Mouse (Mus musculus): ENCODE results near the gene Eddm3b. TPM values are rescaled to one million over a fixed set of nuclear protein-coding genes. Genes with fewer than 3 reads are reported as not detected.
A peak's percentile ranks its signal among the peaks of the same experiment; 100 is the strongest.

Gene Eddm3b
- polyA plus RNA-seq, 1 experiment from 2014 or later = 2.0 TPM

DNA sequence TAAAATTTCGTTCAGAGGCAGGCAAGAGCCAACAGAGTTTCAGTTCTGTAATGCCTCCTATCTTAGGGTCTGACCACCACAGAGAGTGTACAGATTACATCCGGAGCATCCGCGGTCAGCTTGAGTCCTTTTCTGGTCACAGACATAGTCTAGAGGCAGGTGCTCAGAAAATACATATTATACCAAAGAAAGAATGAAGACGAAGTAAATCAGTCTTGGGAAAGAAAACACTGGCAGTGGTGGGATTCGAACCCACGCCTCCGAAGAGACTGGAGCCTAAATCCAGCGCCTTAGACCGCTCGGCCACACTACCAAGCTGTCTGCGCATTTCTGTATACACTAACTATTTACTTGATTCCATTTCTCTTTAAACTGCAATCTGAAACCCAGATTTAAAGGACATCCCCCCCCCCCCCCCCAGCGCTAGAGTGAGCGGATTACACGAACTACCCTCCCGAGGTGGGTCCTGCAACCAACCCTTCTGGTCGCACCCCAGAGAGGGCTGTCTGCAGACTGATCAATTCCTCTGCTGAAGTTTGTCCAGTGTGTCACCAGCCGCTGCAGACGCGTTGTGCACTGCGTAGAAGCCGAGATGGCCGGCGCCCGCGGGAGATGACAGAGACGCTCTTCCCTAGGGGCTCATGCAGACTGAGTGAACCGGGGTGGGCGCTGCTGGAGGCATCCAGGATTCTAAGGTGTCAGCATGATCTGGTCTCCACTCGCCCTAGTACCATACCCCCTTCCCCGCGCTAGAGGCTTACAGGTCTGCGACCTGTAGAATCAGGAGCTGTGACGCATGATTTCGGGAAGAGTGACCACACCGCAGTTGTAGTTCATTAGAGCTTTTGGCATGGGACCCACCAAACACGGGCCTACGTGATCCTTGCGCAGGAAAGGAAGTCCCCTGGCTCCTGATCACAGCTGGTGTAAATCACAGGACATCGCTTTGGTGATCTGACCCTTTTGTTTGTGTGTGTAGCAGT is 31.3 kb upstream of the Eddm3b start:
- no peaks in the 10 kb centered on the region for H3K36me3 ChIP-seq (ENCODE audit: insufficient read depth, low read length)
- TF ChIP-seq CTCF (IDR thresholded peaks at IDR 0.05; ENCODE audit: low read depth) = no peak
- peak overlapping the region; percentile 84 for H3K4me2 ChIP-seq (ENCODE audit: low read length)
- H3K27me3 ChIP-seq (ENCODE audit: insufficient read depth, low read length) = no peaks in the 10 kb centered on the region
- H3K9ac ChIP-seq (ENCODE audit: low read depth, low read length) = peak overlapping the region; percentile 58
- H3K9me3 ChIP-seq (replicated peaks; ENCODE audit: low read length) = no peaks in the 10 kb centered on the region
- 3% methylated on average over 38 of the region's 40 CpGs for WGBS
- H3K27ac ChIP-seq = no peak overlapping the region
- peak; percentile 65 for DNase-seq (ENCODE audit: low spot score)
- H3K4me1 ChIP-seq (replicated peaks; ENCODE audit: insufficient read depth, low read length) = peaks cover 5% of the 10 kb centered on the region; the same call in 1 of the 2 replicates
- ATAC-seq (replicated peaks; ENCODE audit: low FRiP score, low read depth) = peak; percentile 75
- H3K4me3 ChIP-seq (replicated peaks; ENCODE audit: low read depth, low read length) = peak overlapping the region; percentile 54

DNA sequence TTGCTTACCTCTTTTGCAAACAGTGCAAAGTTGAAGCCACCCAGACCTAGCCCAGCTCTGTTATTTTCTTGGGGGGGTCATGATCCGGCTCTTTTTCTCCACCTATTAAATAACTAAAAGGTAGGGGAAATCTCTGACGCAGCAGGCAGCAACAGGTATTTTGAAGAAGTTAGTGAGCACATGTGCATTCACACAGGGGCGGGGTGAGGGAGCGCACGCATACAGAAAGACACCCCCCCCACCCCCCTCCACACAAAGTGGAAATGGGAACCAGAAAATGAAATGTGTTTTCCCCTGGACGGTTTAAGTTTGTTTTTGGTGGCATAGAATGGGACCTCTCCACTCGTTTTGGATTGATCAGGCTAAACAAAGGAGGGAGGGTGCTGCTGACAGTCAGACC is 30.4 kb upstream of the Eddm3b start:
- ATAC-seq (replicated peaks; ENCODE audit: low FRiP score, low read depth) = no peak
- no peak overlapping the region for H3K9ac ChIP-seq (ENCODE audit: low read depth, low read length)
- 0 out of 2 replicates have a peak overlapping the region, but pooled peaks have one; percentile 54 for H3K4me3 ChIP-seq (replicated peaks; ENCODE audit: low read depth, low read length)
- H3K4me2 ChIP-seq (ENCODE audit: low read length) = peak overlapping the region; percentile 84
- 26% methylated on average over 7 of the region's 7 CpGs for WGBS
- no peak for DNase-seq (ENCODE audit: low spot score)
- no peak overlapping the region for H3K27ac ChIP-seq
- no peaks in the 10 kb centered on the region for H3K36me3 ChIP-seq (ENCODE audit: insufficient read depth, low read length)
- no peaks in the 10 kb centered on the region for H3K9me3 ChIP-seq (replicated peaks; ENCODE audit: low read length)
- no peak for TF ChIP-seq CTCF (IDR thresholded peaks at IDR 0.05; ENCODE audit: low read depth)
- peaks cover 5% of the 10 kb centered on the region; the same call in 1 of the 2 replicates for H3K4me1 ChIP-seq (replicated peaks; ENCODE audit: insufficient read depth, low read length)
- no peaks in the 10 kb centered on the region for H3K27me3 ChIP-seq (ENCODE audit: insufficient read depth, low read length)

DNA sequence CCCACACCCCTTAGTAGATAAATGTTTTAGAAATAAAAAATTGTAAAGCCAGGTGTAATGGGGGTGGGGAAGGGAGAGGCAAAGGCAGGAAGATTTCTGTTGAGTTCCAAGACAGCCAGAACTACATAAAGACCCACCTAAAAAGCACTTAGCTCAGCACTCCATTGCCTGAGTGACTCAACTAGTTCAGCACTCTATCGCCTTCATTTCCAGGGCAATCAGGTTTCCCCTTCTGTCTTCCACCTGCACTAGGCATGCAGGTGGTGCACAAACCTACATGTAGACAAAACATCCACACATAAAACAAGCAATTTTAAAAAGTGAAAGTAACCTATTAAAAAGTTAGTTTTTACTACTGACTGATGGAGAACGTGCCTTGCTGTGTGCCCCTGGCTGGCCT is 29.1 kb upstream of the Eddm3b start:
- H3K4me1 ChIP-seq (replicated peaks; ENCODE audit: insufficient read depth, low read length) = peaks cover 5% of the 10 kb centered on the region; the same call in 1 of the 2 replicates
- ATAC-seq (replicated peaks; ENCODE audit: low FRiP score, low read depth) (no peak), DNase-seq (ENCODE audit: low spot score) (no peak)
- 73% methylated on average over 2 of the region's 2 CpGs for WGBS
- no peak overlapping the region for H3K4me3 ChIP-seq (replicated peaks; ENCODE audit: low read depth, low read length)
- no peak overlapping the region for H3K27ac ChIP-seq
- H3K9me3 ChIP-seq (replicated peaks; ENCODE audit: low read length) = no peaks in the 10 kb centered on the region
- H3K4me2 ChIP-seq (ENCODE audit: low read length) = no peak overlapping the region
- TF ChIP-seq CTCF (IDR thresholded peaks at IDR 0.05; ENCODE audit: low read depth) = no peak
- H3K27me3 ChIP-seq (ENCODE audit: insufficient read depth, low read length) = no peaks in the 10 kb centered on the region
- H3K36me3 ChIP-seq (ENCODE audit: insufficient read depth, low read length) = no peaks in the 10 kb centered on the region
- no peak overlapping the region for H3K9ac ChIP-seq (ENCODE audit: low read depth, low read length)

- 82% methylated on average over 4 of the region's 4 CpGs for WGBS
- H3K9me3 ChIP-seq (replicated peaks; ENCODE audit: low read length) = no peaks in the 10 kb centered on the region
- no peak for TF ChIP-seq CTCF (IDR thresholded peaks at IDR 0.05; ENCODE audit: low read depth)
- no peaks in the 10 kb centered on the region for H3K27me3 ChIP-seq (ENCODE audit: insufficient read depth, low read length)
- ATAC-seq (replicated peaks; ENCODE audit: low FRiP score, low read depth) = no peak
- DNase-seq (ENCODE audit: low spot score) = no peak
- no peaks in the 10 kb centered on the region for H3K36me3 ChIP-seq (ENCODE audit: insufficient read depth, low read length)
- no peak overlapping the region for H3K4me2 ChIP-seq (ENCODE audit: low read length)
- no peak overlapping the region for H3K4me3 ChIP-seq (replicated peaks; ENCODE audit: low read depth, low read length)
- H3K27ac ChIP-seq = no peak overlapping the region
- H3K4me1 ChIP-seq (replicated peaks; ENCODE audit: insufficient read depth, low read length) = peaks cover 5% of the 10 kb centered on the region; the same call in 1 of the 2 replicates
- no peak overlapping the region for H3K9ac ChIP-seq (ENCODE audit: low read depth, low read length)
Measured at GRCm38 (mm10) chr14:51085911-51086310, 28.3 kb upstream of the Eddm3b start.

- Histone ChIP-seq H3K36me3 (ENCODE audit: insufficient read depth, low read length) (no peaks in the 10 kb centered on the region), H3K9ac (ENCODE audit: low read depth, low read length) (peak overlapping the region; percentile 40; the same call in 1 of the 2 replicates), H3K4me3 (replicated peaks; ENCODE audit: low read depth, low read length) (peak overlapping the region; percentile 75), H3K9me3 (replicated peaks; ENCODE audit: low read length) (no peaks in the 10 kb centered on the region), H3K27ac (no peak overlapping the region), H3K4me2 (ENCODE audit: low read length) (peak overlapping the region; percentile 83), H3K4me1 (replicated peaks; ENCODE audit: insufficient read depth, low read length) (no peaks in the 10 kb centered on the region), H3K27me3 (ENCODE audit: insufficient read depth, low read length) (no peaks in the 10 kb centered on the region)
- no peak for TF ChIP-seq CTCF (IDR thresholded peaks at IDR 0.05; ENCODE audit: low read depth)
- ATAC-seq (replicated peaks; ENCODE audit: low FRiP score, low read depth) (no peak), DNase-seq (ENCODE audit: low spot score) (no peak)
- whole genome bisulfite sequencing = 12% methylated on average over 9 of the region's 9 CpGs
Measured at GRCm38 (mm10) chr14:51087762-51088161, 26.5 kb upstream of the Eddm3b start.

GRCm38 (mm10) chr14:51088166-51088969 is 25.9 kb upstream of the Eddm3b start:
- H3K4me2 ChIP-seq (ENCODE audit: low read length) = peak overlapping the region; percentile 83
- peak overlapping the region; percentile 65 for H3K9ac ChIP-seq (ENCODE audit: low read depth, low read length)
- no peaks in the 10 kb centered on the region for H3K9me3 ChIP-seq (replicated peaks; ENCODE audit: low read length)
- ATAC-seq (replicated peaks; ENCODE audit: low FRiP score, low read depth) (peak; percentile 14; the same call in 1 of the 2 replicates), DNase-seq (ENCODE audit: low spot score) (peak; percentile 69)
- TF ChIP-seq CTCF (IDR thresholded peaks at IDR 0.05; ENCODE audit: low read depth) = no peak
- peak overlapping the region; percentile 75 for H3K4me3 ChIP-seq (replicated peaks; ENCODE audit: low read depth, low read length)
- no peaks in the 10 kb centered on the region for H3K27me3 ChIP-seq (ENCODE audit: insufficient read depth, low read length)
- H3K27ac ChIP-seq = peak overlapping the region; percentile 83
- H3K36me3 ChIP-seq (ENCODE audit: insufficient read depth, low read length) = no peaks in the 10 kb centered on the region
- WGBS = under 1% methylated on average over 23 of the region's 23 CpGs
- no peaks in the 10 kb centered on the region for H3K4me1 ChIP-seq (replicated peaks; ENCODE audit: insufficient read depth, low read length)

Measured in kidney, postnatal 0 days (tissue).